Mouse (Mus musculus) ES-Bruce4 (cell line): Measurements from ENCODE around the gene Me1. TPM values are rescaled to one million over a fixed set of nuclear protein-coding genes. Genes with fewer than 3 reads are reported as not detected.

ENCODE experiments used
- H3K27ac ChIP-seq: 2 replicates; pipeline ENCODE4 v1.5.1; 2012; ENCODE audit warnings: low read length, inconsistent platforms; ENCODE audit not compliant: insufficient read depth
- H3K27me3 ChIP-seq: 2 replicates; pipeline ENCODE4 v1.6.1; 2012; ENCODE audit warnings: mild to moderate bottlenecking, low read length, inconsistent platforms; ENCODE audit not compliant: control insufficient read depth, poor library complexity, insufficient read depth, severe bottlenecking
- H3K36me3 ChIP-seq: 2 replicates; pipeline ENCODE4 v1.6.1; 2012; ENCODE audit warnings: inconsistent platforms, mild to moderate bottlenecking, low read length, moderate library complexity; ENCODE audit not compliant: control insufficient read depth, poor library complexity, insufficient read depth, severe bottlenecking
- H3K4me1 ChIP-seq: one replicate; pipeline ENCODE4 v1.8.1; 2011; ENCODE audit warnings: low read length; ENCODE audit not compliant: control insufficient read depth, insufficient read depth
- H3K4me3 ChIP-seq: 2 replicates; pipeline ENCODE4 v1.5.1; 2011; ENCODE audit warnings: low read depth, mild to moderate bottlenecking, low read length
- H3K9ac ChIP-seq: 2 replicates; pipeline ENCODE4 v1.6.1; 2012; ENCODE audit warnings: low read depth, mild to moderate bottlenecking, inconsistent platforms; ENCODE audit not compliant: poor library complexity, severe bottlenecking
- H3K9me3 ChIP-seq: replicated peaks from 2 replicates; pipeline ENCODE4 v1.6.1; 2012; ENCODE audit warnings: mild to moderate bottlenecking, low read length, inconsistent platforms; ENCODE audit not compliant: control insufficient read depth, poor library complexity, insufficient read depth, severe bottlenecking
- CTCF ChIP-seq: IDR thresholded peaks from one replicate; pipeline ENCODE4 v1.8.1; 2011; ENCODE audit warnings: low read depth, low read length
- EP300 ChIP-seq: IDR thresholded peaks from 2 replicates; pipeline ENCODE4 v1.6.1; 2011; ENCODE audit warnings: low read depth, low read length; ENCODE audit not compliant: insufficient read depth
- POLR2A ChIP-seq: IDR thresholded peaks from one replicate; pipeline ENCODE4 v1.8.1; 2011; ENCODE audit warnings: low read length; ENCODE audit not compliant: insufficient read depth
- polyA plus RNA-seq: library from polyadenylated mRNA; stranded (reverse); fragments of >200 nt; gene quantifications from 2 replicates; pipeline ENCODE4 v1.2.4, GENCODE M21; 2011; ENCODE audit warnings: low read depth; ENCODE audit not compliant: missing spikeins, insufficient read depth, insufficient read length

Me1 gene
- polyA plus RNA-seq, 1 experiment, result 25.2 TPM

DNA sequence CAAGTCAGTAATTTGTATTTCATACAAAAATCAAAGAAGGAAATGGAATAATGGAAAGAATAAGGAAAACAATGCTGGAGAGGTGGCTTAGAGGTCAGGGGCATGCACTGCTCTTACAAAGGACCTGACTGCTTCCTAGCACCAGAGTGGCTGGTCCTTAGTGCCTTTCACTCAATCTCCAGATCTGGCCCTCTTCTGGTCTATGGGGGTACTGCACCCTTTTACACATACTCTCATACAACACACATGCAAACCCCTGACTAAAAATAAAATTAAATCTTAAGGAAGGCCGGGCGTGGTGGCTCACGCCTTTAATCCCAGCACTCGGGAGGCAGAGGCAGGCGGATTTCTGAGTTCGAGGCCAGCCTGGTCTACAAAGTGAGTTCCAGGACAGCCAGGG, 34.1 kb downstream of the Me1 start:
- Histone ChIP-seq H3K4me1 (no peaks in the 10 kb centered on the region), H3K27me3 (no peaks in the 10 kb centered on the region), H3K9ac (no peak overlapping the region), H3K9me3 (no peaks in the 10 kb centered on the region), H3K4me3 (no peak overlapping the region), H3K27ac (no peak overlapping the region), H3K36me3 (no peaks in the 10 kb centered on the region)
- no peak for TF ChIP-seq POLR2A
- no peak for TF ChIP-seq EP300
- TF ChIP-seq CTCF, result no peak

GRCm38 (mm10) chr9:86661266-86661665, 34.5 kb downstream of the Me1 start:
- no peak overlapping the region for H3K27ac ChIP-seq
- no peaks in the 10 kb centered on the region for H3K36me3 ChIP-seq
- H3K4me3 ChIP-seq, result no peak overlapping the region
- no peak overlapping the region for H3K9ac ChIP-seq
- H3K9me3 ChIP-seq, result no peaks in the 10 kb centered on the region
- no peaks in the 10 kb centered on the region for H3K27me3 ChIP-seq
- no peak for TF ChIP-seq EP300
- no peak for TF ChIP-seq POLR2A
- no peak for TF ChIP-seq CTCF
- H3K4me1 ChIP-seq, result no peaks in the 10 kb centered on the region

DNA sequence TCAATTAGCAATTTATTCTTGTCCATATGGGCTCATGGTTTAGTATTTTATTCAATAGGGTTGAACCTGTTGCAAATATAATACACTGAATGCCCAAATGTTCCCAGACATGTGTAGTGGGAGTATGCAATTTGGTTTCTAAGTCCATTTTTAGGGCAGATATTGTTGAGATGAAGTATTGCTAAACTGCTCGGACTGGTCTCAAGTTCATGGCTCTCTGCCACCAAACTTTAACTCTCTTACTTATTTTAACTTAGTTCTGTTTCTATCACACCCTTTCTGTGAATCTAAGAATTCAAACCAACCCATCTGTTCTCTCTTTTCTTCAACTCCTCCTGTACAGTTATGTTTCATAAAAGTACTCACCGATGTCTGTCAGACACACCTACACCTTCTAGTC, 35.4 kb downstream of the Me1 start:
- H3K27me3 ChIP-seq, result no peaks in the 10 kb centered on the region
- H3K9me3 ChIP-seq, result no peaks in the 10 kb centered on the region
- no peak overlapping the region for H3K27ac ChIP-seq
- H3K4me3 ChIP-seq, result no peak overlapping the region
- H3K9ac ChIP-seq, result no peak overlapping the region
- H3K4me1 ChIP-seq, result no peaks in the 10 kb centered on the region
- H3K36me3 ChIP-seq, result no peaks in the 10 kb centered on the region
- TF ChIP-seq EP300 (no peak), POLR2A (no peak), CTCF (no peak)

GRCm38 (mm10) chr9:86658347-86658746, 37.4 kb downstream of the Me1 start:
- Histone ChIP-seq H3K36me3 (no peaks in the 10 kb centered on the region), H3K9ac (no peak overlapping the region), H3K4me3 (no peak overlapping the region), H3K27me3 (no peaks in the 10 kb centered on the region), H3K4me1 (no peaks in the 10 kb centered on the region), H3K9me3 (no peaks in the 10 kb centered on the region), H3K27ac (no peak overlapping the region)
- TF ChIP-seq POLR2A (no peak), CTCF (no peak), EP300 (no peak)

GRCm38 (mm10) chr9:86652194-86652593, 43.6 kb downstream of the Me1 start:
- no peaks in the 10 kb centered on the region for H3K4me1 ChIP-seq
- no peak for TF ChIP-seq EP300
- H3K36me3 ChIP-seq, result no peaks in the 10 kb centered on the region
- H3K4me3 ChIP-seq, result no peak overlapping the region
- no peak overlapping the region for H3K9ac ChIP-seq
- no peaks in the 10 kb centered on the region for H3K9me3 ChIP-seq
- no peaks in the 10 kb centered on the region for H3K27me3 ChIP-seq
- H3K27ac ChIP-seq, result no peak overlapping the region

DNA sequence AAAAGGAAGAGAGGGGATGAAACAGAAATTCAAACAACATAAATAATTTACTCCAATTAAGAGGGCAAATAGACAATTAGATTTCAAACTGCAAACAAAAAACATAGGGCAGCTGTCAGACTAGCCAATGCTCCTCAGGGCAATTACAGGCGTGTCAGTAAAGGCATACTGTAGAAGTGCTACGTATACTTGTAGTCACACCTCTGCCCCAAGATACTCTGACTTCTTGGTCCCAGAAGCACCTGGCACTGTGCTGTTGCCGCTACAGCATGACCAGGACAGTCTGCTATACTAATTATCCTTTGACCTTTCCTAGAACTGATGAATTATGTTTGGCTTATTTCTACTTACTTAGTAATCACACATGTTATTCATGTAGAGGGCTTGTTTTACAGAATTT, 44.5 kb downstream of the Me1 start:
- no peaks in the 10 kb centered on the region for H3K9me3 ChIP-seq
- TF ChIP-seq EP300, result no peak
- TF ChIP-seq POLR2A, result no peak
- no peak for TF ChIP-seq CTCF
- no peaks in the 10 kb centered on the region for H3K36me3 ChIP-seq
- no peak overlapping the region for H3K9ac ChIP-seq
- H3K4me1 ChIP-seq, result no peaks in the 10 kb centered on the region
- H3K27ac ChIP-seq, result no peak overlapping the region
- H3K27me3 ChIP-seq, result no peaks in the 10 kb centered on the region
- no peak overlapping the region for H3K4me3 ChIP-seq

- Histone ChIP-seq H3K27ac (no peak overlapping the region), H3K9ac (no peak overlapping the region), H3K4me1 (no peaks in the 10 kb centered on the region), H3K4me3 (no peak overlapping the region), H3K9me3 (no peaks in the 10 kb centered on the region), H3K36me3 (no peaks in the 10 kb centered on the region), H3K27me3 (no peaks in the 10 kb centered on the region)
- no peak for TF ChIP-seq CTCF
- TF ChIP-seq EP300, result no peak
- TF ChIP-seq POLR2A, result no peak
Measured at GRCm38 (mm10) chr9:86650822-86651221, 44.9 kb downstream of the Me1 start.
